ENCODE assay signal across 8 mouse cellular contexts in genomic region chr3:79221296-79222191, GRCm38 (mm10).
A peak's percentile ranks its signal among the peaks of the same experiment; 100 is the strongest.
DNase-seq lines count a peak whose midpoint lies in the region; ATAC-seq and TF ChIP-seq lines count a peak whose summit lies in the region.

No protein-coding gene starts in this region.

- no peak overlapping the region for H3K9ac ChIP-seq in intestine, embryonic 14.5 days (ENCODE audit: low read length)
- no peak overlapping the region for H3K9ac ChIP-seq in midbrain, embryonic 15.5 days
- no peak overlapping the region for H3K9ac ChIP-seq in stomach, postnatal 0 days (ENCODE audit: low read length)

- H3K36me3 ChIP-seq in intestine, embryonic 14.5 days (ENCODE audit: control insufficient read depth, insufficient read depth, low read length), result no peaks in the 10 kb centered on the region
- no peaks in the 10 kb centered on the region for H3K36me3 ChIP-seq in midbrain, embryonic 15.5 days (replicated peaks)
- H3K36me3 ChIP-seq in stomach, postnatal 0 days (ENCODE audit: control insufficient read depth, insufficient read depth, low read length), result no peaks in the 10 kb centered on the region; the same call in 1 of the 2 replicates

- ATAC-seq in intestine, embryonic 14.5 days (replicated peaks; ENCODE audit: low FRiP score, low TSS enrichment, low read depth), result peak; percentile 57
- ATAC-seq in midbrain, embryonic 15.5 days (replicated peaks), result peak; percentile 67
- peak; percentile 52 for ATAC-seq in stomach, postnatal 0 days (ENCODE audit: low FRiP score, low TSS enrichment)

- no peaks in the 10 kb centered on the region for H3K27me3 ChIP-seq in intestine, embryonic 14.5 days (replicated peaks; ENCODE audit: control insufficient read depth, insufficient read depth, low read length)
- H3K27me3 ChIP-seq in midbrain, embryonic 15.5 days (replicated peaks), result no peaks in the 10 kb centered on the region
- H3K27me3 ChIP-seq in stomach, postnatal 0 days (ENCODE audit: control insufficient read depth, insufficient read depth, low read length), result no peaks in the 10 kb centered on the region

- TF ChIP-seq EP300 in stomach, postnatal 0 days (optimal IDR thresholded peaks at IDR 0.05), result no peak

- peak overlapping the region; percentile 83 for H3K27ac ChIP-seq in gastrocnemius, adult 2 months
- H3K27ac ChIP-seq in intestine, embryonic 14.5 days (ENCODE audit: low read depth), result no peak overlapping the region
- H3K27ac ChIP-seq in midbrain, embryonic 15.5 days, result no peak overlapping the region
- H3K27ac ChIP-seq in stomach, postnatal 0 days (replicated peaks), result no peak overlapping the region

- TF ChIP-seq CTCF in gastrocnemius, adult 2 months (IDR thresholded peaks at IDR 0.05), result peak; percentile 86
- peak; percentile 85 for TF ChIP-seq CTCF in stomach, postnatal 0 days (IDR thresholded peaks at IDR 0.05; ENCODE audit: low read depth)

- 42% methylated on average over 9 of the region's 9 CpGs for WGBS in intestine, embryonic 14.5 days
- WGBS in midbrain, embryonic 15.5 days, result 38% methylated on average over 9 of the region's 9 CpGs
- WGBS in stomach, postnatal 0 days, result 49% methylated on average over 9 of the region's 9 CpGs

- peak; percentile 64 for DNase-seq in A20 (ENCODE audit: low read depth, low spot score)
- DNase-seq in T-cell, adult 2 months (ENCODE audit: low spot score), result peak; percentile 61
- DNase-seq in cerebellum, postnatal 14 days, result peak; percentile 82
- DNase-seq in gastrocnemius, adult 2 months, result peak; percentile 70
- peak; percentile 74 for DNase-seq in intestine, embryonic 14.5 days (ENCODE audit: low spot score)
- peak; percentile 70 to 84 for DNase-seq in left cerebral cortex, postnatal 25 days (ENCODE audit: low spot score in 2 of 2)
- peak; percentile 54 for DNase-seq in stomach, postnatal 0 days (ENCODE audit: low spot score)

- H3K4me1 ChIP-seq in intestine, embryonic 14.5 days (replicated peaks; ENCODE audit: control insufficient read depth, insufficient read depth, low read length), result peaks cover 11% of the 10 kb centered on the region; the same call in 1 of the 2 replicates
- peaks cover 4% of the 10 kb centered on the region for H3K4me1 ChIP-seq in midbrain, embryonic 15.5 days
- 0 out of 2 replicates have a peak, but pooled peaks cover 2% of the 10 kb centered on the region for H3K4me1 ChIP-seq in stomach, postnatal 0 days (replicated peaks; ENCODE audit: control insufficient read depth, insufficient read depth)

- intact Hi-C loops in gastrocnemius, adult 2 months (cut with DNase I), result loop anchor here (1.0 to 2.0 kb wide), 3 partner anchors 65 to 365 kb away; partner anchors contain the start of gene Rapgef2
- intact Hi-C loops in left cerebral cortex, postnatal 25 days (cut with DNase I), result loop anchor here (1.0 to 5.0 kb wide), 4 partner anchors 66 to 276 kb away; no protein-coding TSS in a partner anchor

- H3K4me3 ChIP-seq in gastrocnemius, adult 2 months, result no peak overlapping the region
- no peak overlapping the region for H3K4me3 ChIP-seq in intestine, embryonic 14.5 days (ENCODE audit: low read depth, low read length)
- no peak overlapping the region for H3K4me3 ChIP-seq in midbrain, embryonic 15.5 days
- no peak overlapping the region for H3K4me3 ChIP-seq in stomach, postnatal 0 days (ENCODE audit: low read depth, low read length)

- no peaks in the 10 kb centered on the region for H3K9me3 ChIP-seq in intestine, embryonic 14.5 days (ENCODE audit: control insufficient read depth, low read length)
- H3K9me3 ChIP-seq in midbrain, embryonic 15.5 days, result no peaks in the 10 kb centered on the region
- H3K9me3 ChIP-seq in stomach, postnatal 0 days (ENCODE audit: control insufficient read depth, low read length), result no peaks in the 10 kb centered on the region

- H3K4me2 ChIP-seq in intestine, embryonic 14.5 days (ENCODE audit: low read length), result no peak overlapping the region
- no peak overlapping the region for H3K4me2 ChIP-seq in midbrain, embryonic 15.5 days
- no peak overlapping the region for H3K4me2 ChIP-seq in stomach, postnatal 0 days (replicated peaks; ENCODE audit: low read depth)
